Mouse (Mus musculus): ENCODE measurements around the gene Kbtbd6. TPM values are rescaled to one million over a fixed set of nuclear protein-coding genes. Genes with fewer than 3 reads are reported as not detected.

The Kbtbd6 gene
- total and polyA plus RNA-seq, 3 experiments: 0.12 TPM; not detected in 2

DNA sequence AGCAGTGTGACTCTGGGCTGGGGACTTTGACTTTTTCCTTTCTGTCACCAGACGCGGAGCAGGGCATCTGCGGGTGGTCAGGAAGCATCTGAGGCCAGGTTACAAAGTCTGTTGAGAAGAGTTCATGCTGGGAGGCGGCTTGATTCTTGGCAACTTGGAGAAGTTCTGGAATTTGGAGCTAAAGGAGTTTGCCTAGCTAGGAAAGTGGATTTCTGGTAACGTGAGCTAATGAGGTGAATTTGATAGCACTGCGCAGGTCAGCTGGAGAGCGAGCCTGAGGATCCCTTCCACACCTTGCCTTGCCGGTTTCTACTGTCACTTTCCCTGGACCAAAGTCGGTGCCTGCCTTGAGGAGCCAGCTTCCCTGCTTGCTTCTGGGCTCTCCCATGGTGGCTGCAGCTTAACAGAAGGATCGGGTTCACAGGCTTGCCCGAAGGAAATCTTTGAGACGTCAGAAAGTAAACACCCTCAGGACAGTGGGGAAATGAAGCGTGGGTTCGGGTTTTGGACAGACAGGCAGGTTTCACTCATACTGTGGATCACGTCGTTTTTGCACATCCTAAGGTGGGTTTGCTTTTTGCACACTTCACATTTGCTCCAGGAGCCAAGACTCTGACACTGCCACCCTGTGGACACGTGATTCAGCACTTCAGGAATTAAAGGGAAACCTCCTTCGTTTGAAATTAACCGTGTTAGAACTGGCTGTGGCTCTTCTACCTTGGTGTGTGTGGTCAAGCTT lies 35.5 kb downstream of the Kbtbd6 start:
- Histone ChIP-seq H3K27ac (ENCODE audit: insufficient read depth, low read depth) (no peak overlapping the region), H3K79me2 (replicated peaks; ENCODE audit: control insufficient read depth, extremely low read depth, insufficient read depth, poor library complexity, severe bottlenecking) (no peaks in the 10 kb centered on the region; the same call in 1 of the 2 replicates), H3K27me3 (replicated peaks) (no peaks in the 10 kb centered on the region), H3K4me3 (replicated peaks in 1 of 3; ENCODE audit: low read depth in 2 of 3, low read length in 2 of 3, poor library complexity in 1 of 3) (no peak overlapping the region), H3K4me1 (ENCODE audit: control insufficient read depth in 1 of 2, insufficient read depth in 2 of 2) (peaks cover 2 to 12% of the 10 kb centered on the region in 2 experiments; a peak in 3 of 4 replicates), H3K36me3 (replicated peaks in 1 of 2; ENCODE audit: control insufficient read depth in 1 of 2, insufficient read depth in 1 of 2, low read length in 1 of 2) (no peaks in the 10 kb centered on the region), H3K4me2 (ENCODE audit: insufficient read depth, low read depth, poor library complexity, severe bottlenecking) (no peak overlapping the region), H3K9ac (ENCODE audit: insufficient read depth, low read depth) (no peak overlapping the region), H3K9me3 (replicated peaks; ENCODE audit: low read length) (no peaks in the 10 kb centered on the region)
- no peak for DNase-seq (ENCODE audit: extremely low read depth)
- dilution Hi-C loops (cut with MboI; ENCODE audit: extremely low pct_ligation_motif_present, extremely low pct_unique_long_range_greater_than_20kb, low sequenced_read_pairs): no loop called here
- in situ Hi-C loops (cut with MboI; ENCODE audit: low pct_ligation_motif_present, low pct_unique_long_range_greater_than_20kb, low sequenced_read_pairs): no loop called here
- peak; percentile 18 for TF ChIP-seq RAD21 (IDR thresholded peaks at IDR 0.05; ENCODE audit: low read depth, low read length)
- TF ChIP-seq ZC3H11A (IDR thresholded peaks at IDR 0.05; ENCODE audit: low read depth, low read length): no peak
- TF ChIP-seq SMC3 (IDR thresholded peaks at IDR 0.05; ENCODE audit: low read depth, low read length): peak; percentile 43
- TF ChIP-seq MYC (IDR thresholded peaks at IDR 0.05; ENCODE audit: low read depth, low read length): 0 out of 2 replicates have a peak, but pooled peaks have one; percentile 28
- TF ChIP-seq JUND (conservative IDR thresholded peaks at IDR 0.05; ENCODE audit: low read depth, low read length): no peak
- peak; percentile 43; the same call in 1 of the 2 replicates for TF ChIP-seq USF2 (conservative IDR thresholded peaks at IDR 0.05; ENCODE audit: low read depth, low read length)
- no peak for TF ChIP-seq ZNF384 (IDR thresholded peaks at IDR 0.05; ENCODE audit: low read depth, low read length)
- TF ChIP-seq BHLHE40 (IDR thresholded peaks at IDR 0.05; ENCODE audit: low read depth, low read length): peak; percentile 58; the same call in 1 of the 2 replicates
- peak in 1 of 2 experiments; percentile 60; a peak in 2 of 4 replicates for TF ChIP-seq CTCF (conservative IDR thresholded peaks at IDR 0.05 in 1 of 2, IDR thresholded peaks at IDR 0.05 in 1 of 2; ENCODE audit: low read depth in 2 of 2, low read length in 2 of 2)
- peak; percentile 55 for TF ChIP-seq USF1 (IDR thresholded peaks at IDR 0.05; ENCODE audit: low read depth, low read length)
- peak; percentile 67 for TF ChIP-seq MAX (IDR thresholded peaks at IDR 0.05; ENCODE audit: low read length)

DNA sequence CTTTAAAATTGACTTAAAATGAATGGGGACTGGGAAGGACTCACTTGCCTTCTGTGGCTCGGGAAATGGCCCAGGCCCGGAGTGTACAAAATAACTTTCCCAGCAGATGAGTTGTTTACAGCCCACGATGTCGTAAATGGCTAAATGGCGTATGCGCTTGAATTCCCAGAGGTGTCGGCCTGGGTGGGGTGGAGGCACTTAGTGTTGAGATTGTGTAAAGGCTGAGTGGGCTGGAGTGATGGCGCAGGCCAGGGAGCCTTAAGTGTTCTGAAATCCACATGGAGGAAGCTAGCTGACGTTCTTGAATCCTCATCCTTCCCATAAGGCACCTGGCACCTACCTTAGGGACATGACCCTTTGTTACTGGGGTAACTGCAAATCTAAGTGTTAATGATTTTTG lies 36.9 kb downstream of the Kbtbd6 start:
- DNase-seq (ENCODE audit: extremely low read depth): no peak
- no peaks in the 10 kb centered on the region for H3K27me3 ChIP-seq (replicated peaks)
- no peak overlapping the region for H3K27ac ChIP-seq (ENCODE audit: insufficient read depth, low read depth)
- H3K4me2 ChIP-seq (ENCODE audit: insufficient read depth, low read depth, poor library complexity, severe bottlenecking): no peak overlapping the region
- dilution Hi-C loops (cut with MboI; ENCODE audit: extremely low pct_ligation_motif_present, extremely low pct_unique_long_range_greater_than_20kb, low sequenced_read_pairs): no loop called here
- H3K79me2 ChIP-seq (replicated peaks; ENCODE audit: control insufficient read depth, extremely low read depth, insufficient read depth, poor library complexity, severe bottlenecking): no peaks in the 10 kb centered on the region; the same call in 1 of the 2 replicates
- in situ Hi-C loops (cut with MboI; ENCODE audit: low pct_ligation_motif_present, low pct_unique_long_range_greater_than_20kb, low sequenced_read_pairs): no loop called here
- no peaks in the 10 kb centered on the region for H3K9me3 ChIP-seq (replicated peaks; ENCODE audit: low read length)
- TF ChIP-seq MEF2A (IDR thresholded peaks at IDR 0.05; ENCODE audit: borderline replicate concordance, low read depth, low read length): no peak
- TF ChIP-seq JUND (conservative IDR thresholded peaks at IDR 0.05; ENCODE audit: low read depth, low read length): no peak
- TF ChIP-seq ETS1 (conservative IDR thresholded peaks at IDR 0.05; ENCODE audit: low read depth, low read length): no peak
- H3K9ac ChIP-seq (ENCODE audit: insufficient read depth, low read depth): no peak overlapping the region
- no peak overlapping the region for H3K4me3 ChIP-seq (replicated peaks in 1 of 3; ENCODE audit: low read depth in 2 of 3, low read length in 2 of 3, poor library complexity in 1 of 3)
- peaks cover 2 to 12% of the 10 kb centered on the region in 2 experiments; a peak in 3 of 4 replicates for H3K4me1 ChIP-seq (ENCODE audit: control insufficient read depth in 1 of 2, insufficient read depth in 2 of 2)
- no peaks in the 10 kb centered on the region for H3K36me3 ChIP-seq (replicated peaks in 1 of 2; ENCODE audit: control insufficient read depth in 1 of 2, insufficient read depth in 1 of 2, low read length in 1 of 2)

All from CH12.LX (cell line).